ENCODE assay signal across 10 mouse cellular contexts in genomic region chr1:36589486-36589885, GRCm38 (mm10). TPM values are rescaled to one million over a fixed set of nuclear protein-coding genes. Genes with fewer than 3 reads are reported as not detected.
DNase-seq lines count a peak whose midpoint lies in the region; ATAC-seq and TF ChIP-seq lines count a peak whose summit lies in the region.
"Had no signal": no experiment of that assay in that cellular context is flagged by ENCODE, and none has a peak within 500 bp of the region (broad histone marks: within the 10 kb centered on the region; RNA-seq: fewer than 3 reads in every experiment).

No protein-coding gene starts in this region.

- no peak for TF ChIP-seq EP300 in stomach, postnatal 0 days (optimal IDR thresholded peaks at IDR 0.05)

- no peak overlapping the region for H3K4me2 ChIP-seq in midbrain, embryonic 11.5 days
- no peak overlapping the region for H3K4me2 ChIP-seq in heart, embryonic 13.5 days
- no peak overlapping the region for H3K4me2 ChIP-seq in kidney, postnatal 0 days (ENCODE audit: low read length)
- H3K4me2 ChIP-seq in stomach, postnatal 0 days (replicated peaks; ENCODE audit: low read depth) = no peak overlapping the region; the same call in 1 of the 2 replicates
- H3K4me2 ChIP-seq: neural tube, embryonic 12.5 days had no signal

- no peak for ATAC-seq in midbrain, embryonic 11.5 days (ENCODE audit: low FRiP score)
- ATAC-seq in heart, embryonic 13.5 days (ENCODE audit: extremely low read depth, insufficient number of reproducible peaks, low FRiP score, low TSS enrichment) = no peak
- ATAC-seq in kidney, postnatal 0 days (replicated peaks; ENCODE audit: low FRiP score, low read depth) = peak; percentile 48
- peak; percentile 43; the same call in 1 of the 2 replicates for ATAC-seq in stomach, postnatal 0 days (ENCODE audit: low FRiP score, low TSS enrichment)

- TF ChIP-seq CTCF in kidney, postnatal 0 days (IDR thresholded peaks at IDR 0.05; ENCODE audit: low read depth) = no peak
- TF ChIP-seq CTCF in stomach, postnatal 0 days (IDR thresholded peaks at IDR 0.05; ENCODE audit: low read depth) = no peak; the same call in 1 of the 2 replicates

- WGBS in midbrain, embryonic 10.5 days = 40% methylated on average over 6 of the region's 6 CpGs
- WGBS in midbrain, embryonic 11.5 days = 45% methylated on average over 6 of the region's 6 CpGs
- WGBS in heart, embryonic 13.5 days = 39% methylated on average over 6 of the region's 6 CpGs
- 49% methylated on average over 6 of the region's 6 CpGs for WGBS in kidney, postnatal 0 days
- 22% methylated on average over 6 of the region's 6 CpGs for WGBS in stomach, postnatal 0 days

- no peak for DNase-seq in midbrain, embryonic 10.5 days (ENCODE audit: low spot score)
- no peak for DNase-seq in midbrain, embryonic 11.5 days (ENCODE audit: low spot score, missing footprints)
- DNase-seq in cerebellum, adult 9-11 months = peak; percentile 67
- peak; percentile 73 for DNase-seq in kidney, postnatal 0 days (ENCODE audit: low spot score)
- peak; percentile 53 for DNase-seq in stomach, postnatal 0 days (ENCODE audit: low spot score)
- DNase-seq in layer of hippocampus, adult 9-10 months (ENCODE audit: low spot score) = no peak
- DNase-seq in left cerebral cortex, adult 8-10 months (ENCODE audit: low spot score in 2 of 2) = no peak

- no peak overlapping the region for H3K4me3 ChIP-seq in midbrain, embryonic 10.5 days
- no peak overlapping the region for H3K4me3 ChIP-seq in midbrain, embryonic 11.5 days (ENCODE audit: low read depth, low read length)
- H3K4me3 ChIP-seq in heart, embryonic 13.5 days = no peak overlapping the region
- H3K4me3 ChIP-seq in kidney, postnatal 0 days (replicated peaks; ENCODE audit: low read depth, low read length) = no peak overlapping the region
- H3K4me3 ChIP-seq in stomach, postnatal 0 days (ENCODE audit: low read depth, low read length) = no peak overlapping the region
- H3K4me3 ChIP-seq: neural tube, embryonic 12.5 days had no signal

- H3K27ac ChIP-seq in midbrain, embryonic 10.5 days (replicated peaks) = peak overlapping the region; percentile 67
- no peak overlapping the region for H3K27ac ChIP-seq in midbrain, embryonic 11.5 days (ENCODE audit: low read depth, low read length)
- peak overlapping the region; percentile 76 for H3K27ac ChIP-seq in heart, embryonic 13.5 days (replicated peaks)
- H3K27ac ChIP-seq in kidney, postnatal 0 days = peak overlapping the region; percentile 72
- peak overlapping the region; percentile 88 for H3K27ac ChIP-seq in stomach, postnatal 0 days (replicated peaks)
- H3K27ac ChIP-seq: neural tube, embryonic 12.5 days had no signal

- H3K36me3 ChIP-seq in midbrain, embryonic 10.5 days = no peaks in the 10 kb centered on the region
- no peaks in the 10 kb centered on the region for H3K36me3 ChIP-seq in midbrain, embryonic 11.5 days (ENCODE audit: control insufficient read depth, insufficient read depth, low read length)
- no peaks in the 10 kb centered on the region for H3K36me3 ChIP-seq in heart, embryonic 13.5 days
- H3K36me3 ChIP-seq in kidney, postnatal 0 days (ENCODE audit: insufficient read depth, low read length) = no peaks in the 10 kb centered on the region
- no peaks in the 10 kb centered on the region for H3K36me3 ChIP-seq in stomach, postnatal 0 days (ENCODE audit: control insufficient read depth, insufficient read depth, low read length)
- H3K36me3 ChIP-seq: neural tube, embryonic 12.5 days had no signal

- H3K9ac ChIP-seq in midbrain, embryonic 11.5 days (ENCODE audit: low read length) = no peak overlapping the region
- H3K9ac ChIP-seq in heart, embryonic 13.5 days = peak overlapping the region; percentile 63
- no peak overlapping the region for H3K9ac ChIP-seq in kidney, postnatal 0 days (ENCODE audit: low read depth, low read length)
- H3K9ac ChIP-seq in stomach, postnatal 0 days (ENCODE audit: low read length) = peak overlapping the region; percentile 47
- H3K9ac ChIP-seq: neural tube, embryonic 12.5 days had no signal

- H3K4me1 ChIP-seq in midbrain, embryonic 10.5 days = peaks cover 55% of the 10 kb centered on the region
- H3K4me1 ChIP-seq in midbrain, embryonic 11.5 days (ENCODE audit: control insufficient read depth, insufficient read depth, low read length) = no peaks in the 10 kb centered on the region
- H3K4me1 ChIP-seq in heart, embryonic 13.5 days = peaks cover 64% of the 10 kb centered on the region
- H3K4me1 ChIP-seq in kidney, postnatal 0 days (replicated peaks; ENCODE audit: insufficient read depth, low read length) = peaks cover 19% of the 10 kb centered on the region
- peaks cover 14% of the 10 kb centered on the region for H3K4me1 ChIP-seq in stomach, postnatal 0 days (replicated peaks; ENCODE audit: control insufficient read depth, insufficient read depth)

- H3K9me3 ChIP-seq in midbrain, embryonic 10.5 days (replicated peaks) = no peaks in the 10 kb centered on the region
- H3K9me3 ChIP-seq in midbrain, embryonic 11.5 days (ENCODE audit: control insufficient read depth, low read length) = no peaks in the 10 kb centered on the region
- no peaks in the 10 kb centered on the region for H3K9me3 ChIP-seq in heart, embryonic 13.5 days
- no peaks in the 10 kb centered on the region for H3K9me3 ChIP-seq in kidney, postnatal 0 days (replicated peaks; ENCODE audit: low read length)
- H3K9me3 ChIP-seq in stomach, postnatal 0 days (ENCODE audit: control insufficient read depth, low read length) = no peaks in the 10 kb centered on the region
- H3K9me3 ChIP-seq: neural tube, embryonic 12.5 days had no signal

- H3K27me3 ChIP-seq in midbrain, embryonic 10.5 days (ENCODE audit: low read depth, poor library complexity, severe bottlenecking) = no peaks in the 10 kb centered on the region
- no peaks in the 10 kb centered on the region for H3K27me3 ChIP-seq in midbrain, embryonic 11.5 days (ENCODE audit: control insufficient read depth, insufficient read depth, low read length)
- no peaks in the 10 kb centered on the region for H3K27me3 ChIP-seq in heart, embryonic 13.5 days (replicated peaks)
- H3K27me3 ChIP-seq in kidney, postnatal 0 days (ENCODE audit: insufficient read depth, low read length) = no peaks in the 10 kb centered on the region
- H3K27me3 ChIP-seq in stomach, postnatal 0 days (ENCODE audit: control insufficient read depth, insufficient read depth, low read length) = no peaks in the 10 kb centered on the region
- H3K27me3 ChIP-seq: neural tube, embryonic 12.5 days had no signal

RNA-seq across cellular contexts. Expression of gene Sema4c, which starts 31.3 kb away (rescaled TPM):
- polyA plus RNA-seq in midbrain, embryonic 10.5 days (2016; fragmentation: Nextera tagmentation; extraction: Ambion mirVana) = 20.8 and 26.3 TPM in 2 replicates
- polyA plus RNA-seq in midbrain, embryonic 11.5 days (2014; fragmentation: Nextera tagmentation; extraction: Ambion mirVana) = 3.1 and 3.4 TPM in 2 replicates
- polyA plus RNA-seq in heart, embryonic 13.5 days (2015; fragmentation: Nextera tagmentation; extraction: Ambion mirVana) = 10.0 and 10.2 TPM in 2 replicates
- polyA plus RNA-seq in kidney, postnatal 0 days (2015; fragmentation: Nextera tagmentation; extraction: Ambion mirVana) = 13.5 and 14.7 TPM in 2 replicates
- polyA plus RNA-seq in stomach, postnatal 0 days (2015; fragmentation: Nextera tagmentation; extraction: Ambion mirVana) = 5.0 and 5.1 TPM in 2 replicates
- total RNA-seq in left cerebral cortex, adult 8-10 months (2022) = 10 to 100 TPM; 16.1 to 23.4 (median 19.2) TPM

RNA-seq across cellular contexts. Expression of gene Ankrd39, which starts 42.2 kb away (rescaled TPM):
- 17.8 and 21.2 TPM in 2 replicates for polyA plus RNA-seq in midbrain, embryonic 10.5 days (2016; fragmentation: Nextera tagmentation; extraction: Ambion mirVana)
- 12.3 and 14.0 TPM in 2 replicates for polyA plus RNA-seq in midbrain, embryonic 11.5 days (2014; fragmentation: Nextera tagmentation; extraction: Ambion mirVana)
- 23.6 and 27.2 TPM in 2 replicates for polyA plus RNA-seq in heart, embryonic 13.5 days (2015; fragmentation: Nextera tagmentation; extraction: Ambion mirVana)
- polyA plus RNA-seq in kidney, postnatal 0 days (2015; fragmentation: Nextera tagmentation; extraction: Ambion mirVana) = 22.0 and 24.6 TPM in 2 replicates
- polyA plus RNA-seq in stomach, postnatal 0 days (2015; fragmentation: Nextera tagmentation; extraction: Ambion mirVana) = 19.5 and 20.1 TPM in 2 replicates
- total RNA-seq in left cerebral cortex, adult 8-10 months (2022) = 10 to 100 TPM; 13.1 to 17.0 (median 14.9) TPM

RNA-seq across cellular contexts. Expression of gene Gm42417, which starts 50.3 kb away (rescaled TPM):
- polyA plus RNA-seq in midbrain, embryonic 10.5 days (2016; fragmentation: Nextera tagmentation; extraction: Ambion mirVana) = 0.69 TPM in 1 of 2 replicates, not detected in the other
- not detected in 2 replicates for polyA plus RNA-seq in midbrain, embryonic 11.5 days (2014; fragmentation: Nextera tagmentation; extraction: Ambion mirVana)
- not detected in 2 replicates for polyA plus RNA-seq in heart, embryonic 13.5 days (2015; fragmentation: Nextera tagmentation; extraction: Ambion mirVana)
- polyA plus RNA-seq in kidney, postnatal 0 days (2015; fragmentation: Nextera tagmentation; extraction: Ambion mirVana) = not detected in 2 replicates
- 0.28 and 0.33 TPM in 2 replicates for polyA plus RNA-seq in stomach, postnatal 0 days (2015; fragmentation: Nextera tagmentation; extraction: Ambion mirVana)
- not detected for total RNA-seq in left cerebral cortex, adult 8-10 months (2022)
- total RNA-seq: MEL had no signal
- polyA plus RNA-seq: neural tube, embryonic 12.5 days had no signal

RNA-seq across cellular contexts. Expression of gene Ankrd23, which starts 52.8 kb away (rescaled TPM):
- polyA plus RNA-seq in midbrain, embryonic 10.5 days (2016; fragmentation: Nextera tagmentation; extraction: Ambion mirVana) = 16.3 and 17.4 TPM in 2 replicates
- polyA plus RNA-seq in midbrain, embryonic 11.5 days (2014; fragmentation: Nextera tagmentation; extraction: Ambion mirVana) = 6.0 TPM in 2 replicates
- polyA plus RNA-seq in heart, embryonic 13.5 days (2015; fragmentation: Nextera tagmentation; extraction: Ambion mirVana) = 17.7 and 20.1 TPM in 2 replicates
- 8.7 and 10.9 TPM in 2 replicates for polyA plus RNA-seq in kidney, postnatal 0 days (2015; fragmentation: Nextera tagmentation; extraction: Ambion mirVana)
- 6.1 and 8.5 TPM in 2 replicates for polyA plus RNA-seq in stomach, postnatal 0 days (2015; fragmentation: Nextera tagmentation; extraction: Ambion mirVana)
- total RNA-seq in left cerebral cortex, adult 8-10 months (2022) = 1 to 10 TPM; 3.9 to 6.0 (median 5.0) TPM

Comparison
In these comparisons a context has a peak if more than half of its experiments do, and no peak if none do; other contexts are left out.
1. DNase-seq: peak in cerebellum, adult 9-11 months (single experiment), kidney, postnatal 0 days (single experiment) and stomach, postnatal 0 days (single experiment); none in midbrain, embryonic 10.5 days (single experiment), midbrain, embryonic 11.5 days (single experiment), layer of hippocampus, adult 9-10 months (single experiment) and left cerebral cortex, adult 8-10 months (0 of 2).
2. ATAC-seq: peak in kidney, postnatal 0 days (single experiment) and stomach, postnatal 0 days (single experiment); none in midbrain, embryonic 11.5 days (single experiment) and heart, embryonic 13.5 days (single experiment).
3. H3K9ac ChIP-seq: peak in heart, embryonic 13.5 days (single experiment) and stomach, postnatal 0 days (single experiment); none in midbrain, embryonic 11.5 days (single experiment) and kidney, postnatal 0 days (single experiment).